Mouse (Mus musculus): ENCODE data around the gene Ceacam3. TPM values are rescaled to one million over a fixed set of nuclear protein-coding genes. Genes with fewer than 3 reads are reported as not detected.
"Not testable (repeated sequence)": the region's sequence is repeated elsewhere in the genome, so short reads cannot be mapped to it uniquely, and the experiment has no call there.

Gene Ceacam3
- not detected for total RNA-seq (2021)
- long read RNA-seq, experiment 1, result 0 reads
- long read RNA-seq, experiment 2, result 0 reads

DNA sequence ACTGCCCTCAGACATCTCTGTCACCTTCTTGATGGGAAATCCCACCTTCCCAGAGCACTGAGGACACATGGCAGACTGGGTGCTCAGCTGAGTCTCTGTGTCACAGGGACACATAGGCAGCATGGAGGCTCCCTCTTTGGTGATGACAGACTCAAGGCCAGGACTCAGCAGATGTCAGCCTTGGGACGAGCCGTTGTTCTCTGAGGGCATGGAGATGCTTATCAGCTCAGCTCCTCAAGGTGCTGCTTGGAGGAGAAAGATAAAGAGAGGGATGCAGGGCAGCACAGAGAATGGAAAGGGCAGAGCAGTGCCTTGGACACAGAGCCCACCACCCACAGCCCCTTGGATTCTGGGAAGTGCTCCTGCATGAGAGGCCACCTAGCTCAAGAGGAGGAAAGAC, at the start of gene Ceacam3:
TSS of gene Ceacam3 (plus strand) at position 352 of the 400 bp plus-strand sequence.
- intact Hi-C loops (cut with DNase I), result no loop called here
- no peak for DNase-seq

DNA sequence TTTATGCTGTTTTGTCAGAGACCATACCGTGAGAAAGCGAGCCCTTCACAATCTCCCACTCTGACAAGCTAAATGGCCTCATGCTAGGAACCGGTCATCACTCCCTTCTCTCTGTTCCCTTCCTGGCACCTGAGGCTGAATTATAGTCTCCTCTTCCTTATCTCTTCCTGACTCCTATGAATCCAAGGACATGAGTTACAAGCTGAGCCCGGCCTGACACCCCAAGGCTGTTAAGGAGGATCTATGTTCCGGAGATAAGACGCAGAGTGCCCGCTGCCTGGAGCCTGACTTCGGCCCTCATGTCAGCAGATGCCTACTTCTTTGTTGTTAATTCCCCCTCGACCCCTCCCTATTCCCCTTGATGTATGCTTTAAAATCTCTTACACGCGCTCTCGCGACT, 48.5 kb upstream of the Ceacam3 start:
- intact Hi-C loops (cut with DNase I); DNase-seq: not testable (repeated sequence)

DNA sequence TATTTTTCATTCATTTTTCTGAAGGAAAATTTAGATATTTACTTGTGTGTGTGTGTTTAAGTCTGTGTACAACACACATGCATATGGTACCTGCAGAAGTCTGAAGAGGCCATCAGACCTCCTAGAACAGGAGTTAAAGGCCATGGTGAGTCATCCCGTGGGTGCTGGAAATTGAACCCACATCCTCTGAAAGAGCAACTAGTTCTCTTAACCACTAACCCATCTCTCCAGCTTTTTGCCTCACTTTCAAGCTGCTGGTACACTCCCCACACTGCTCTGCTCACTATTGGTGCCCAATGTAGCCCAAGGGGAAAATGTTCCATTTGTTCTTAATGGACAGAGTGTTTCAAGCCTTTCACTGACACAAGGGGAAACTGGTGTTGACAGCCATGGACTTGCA, 14.8 kb upstream of the Ceacam3 start:
- intact Hi-C loops (cut with DNase I), result no loop called here
- no peak for DNase-seq

DNA sequence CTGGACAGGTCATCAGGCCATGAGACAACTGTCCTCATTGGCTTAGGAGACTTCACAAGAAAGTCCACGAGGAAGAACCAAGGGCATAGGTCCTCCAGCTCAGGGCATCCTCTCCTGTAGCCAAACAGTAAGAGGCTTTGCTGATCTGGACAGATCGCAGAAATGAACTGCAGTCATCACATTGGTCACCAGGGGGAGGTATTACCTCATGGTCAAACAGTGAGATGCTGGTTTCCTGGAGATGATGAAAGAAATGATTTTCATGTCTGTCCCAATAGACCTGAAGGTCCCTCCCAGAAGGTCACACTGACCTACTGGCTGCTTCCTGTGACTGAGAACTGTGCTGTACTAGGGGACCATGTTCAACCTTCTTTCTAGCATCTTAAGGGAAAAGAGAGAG, 5.6 kb downstream of the Ceacam3 start:
- peak; percentile 11 to 62 for DNase-seq

DNA sequence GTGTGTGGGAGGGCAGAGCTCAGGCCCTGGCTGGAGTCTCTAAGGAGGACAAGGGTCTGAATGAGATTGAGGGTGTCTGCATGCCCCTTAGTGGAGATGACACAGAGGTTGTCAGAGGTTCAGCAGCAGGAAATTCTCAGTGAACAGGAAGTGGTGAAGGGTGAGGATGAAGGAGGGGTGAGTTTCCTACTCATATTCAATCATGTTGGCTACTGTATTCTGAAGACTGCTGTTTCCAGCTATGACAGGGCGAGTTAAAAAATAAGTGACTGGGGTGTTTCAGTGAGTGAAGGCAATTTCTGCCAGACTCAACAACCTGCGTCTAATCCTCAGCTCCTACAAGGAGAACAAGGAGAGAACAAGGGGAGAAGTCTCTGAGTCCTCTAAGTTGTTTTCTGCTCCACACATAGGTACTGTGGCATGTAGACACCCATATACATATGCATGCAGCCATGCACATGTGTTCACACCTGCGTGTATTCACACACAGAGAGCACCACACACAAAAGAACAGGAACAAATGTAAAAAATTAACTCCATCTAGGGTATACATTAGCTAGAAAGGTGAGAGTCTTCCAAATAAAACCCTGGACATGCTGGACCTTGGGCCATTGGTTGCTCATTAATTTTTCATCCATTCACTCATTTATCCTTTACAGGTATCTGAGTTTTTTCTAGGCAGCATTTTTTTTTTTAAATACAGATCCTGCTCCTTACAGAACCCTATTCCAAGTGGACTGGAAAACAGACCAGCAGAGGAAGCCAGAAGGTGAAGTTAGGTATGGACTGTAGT, 7.0 kb downstream of the Ceacam3 start:
- no peak for DNase-seq
- intact Hi-C loops (cut with DNase I), result loop anchor here (2.0 kb wide), 1 partner anchor 1524 kb away; no protein-coding TSS in a partner anchor

More for the DNA sequence above, 5.6 kb downstream of the Ceacam3 start:
- intact Hi-C loops (cut with DNase I), result loop anchor here (2.0 kb wide), 1 partner anchor 1525 kb away; no protein-coding TSS in a partner anchor

DNA sequence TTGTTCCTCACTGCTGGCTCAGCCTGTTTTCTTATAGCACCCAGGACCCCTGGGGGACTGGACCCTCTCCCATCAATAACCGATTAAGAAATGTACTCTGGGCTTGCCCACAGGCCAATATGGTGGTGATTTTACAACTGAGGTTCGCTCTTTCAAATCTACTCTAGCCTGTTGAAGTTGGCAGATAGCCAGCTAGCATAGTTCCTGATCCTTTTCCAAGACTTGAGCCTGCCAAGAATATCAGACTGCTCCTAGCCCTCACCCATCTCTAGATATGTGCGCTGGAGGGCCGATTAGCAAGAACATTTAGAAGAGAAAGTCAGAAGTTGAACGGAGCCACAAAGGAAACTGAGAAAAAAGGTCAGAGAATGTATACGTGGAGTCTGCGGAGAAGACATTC, 8.9 kb downstream of the Ceacam3 start:
- DNase-seq, result peak in 1 of 2 experiments; percentile 28
- intact Hi-C loops (cut with DNase I), result no loop called here

DNA sequence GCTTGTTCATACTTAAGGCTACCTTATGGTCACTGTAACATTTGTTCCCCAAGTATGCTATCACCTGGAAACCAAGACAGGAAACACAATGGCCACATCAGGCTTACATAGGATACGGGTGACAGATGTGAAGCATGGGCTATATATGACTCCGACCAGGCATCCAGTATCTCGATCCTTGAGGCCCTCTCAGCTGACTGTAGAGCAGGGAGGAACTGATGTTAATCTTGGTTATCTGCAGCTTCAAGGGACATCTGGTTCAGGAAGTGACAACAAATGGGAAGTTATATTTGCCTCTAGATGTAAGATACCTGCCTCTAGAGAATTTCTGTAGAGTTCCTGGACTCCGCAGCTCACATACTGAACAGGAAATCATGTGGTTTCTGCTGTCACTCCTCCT, 21.7 kb downstream of the Ceacam3 start:
- no peak for DNase-seq
- intact Hi-C loops (cut with DNase I), result no loop called here

DNA sequence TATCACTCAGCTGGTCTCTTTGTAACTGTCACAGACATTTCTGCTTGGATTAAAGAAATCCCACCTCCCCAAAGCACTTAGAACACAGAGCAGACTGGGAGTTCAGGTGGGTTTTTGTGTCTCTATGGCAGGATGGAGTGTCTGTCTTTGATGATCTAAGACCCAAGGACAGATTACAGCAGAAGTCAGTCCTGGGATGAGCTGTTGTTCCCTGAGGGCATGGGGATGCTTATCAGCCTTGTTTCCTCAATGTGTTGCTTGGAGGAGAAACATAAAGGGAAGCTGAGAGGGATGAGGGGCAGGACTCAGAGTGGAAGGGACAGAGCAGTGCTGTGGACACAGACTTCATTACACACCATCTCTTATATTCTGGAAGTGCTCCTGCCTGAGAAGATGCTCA, 53.1 kb downstream of the Ceacam3 start, which contains the start of gene Psg29:
TSS of gene Psg29 (plus strand) at position 301 of the 400 bp plus-strand sequence.
- intact Hi-C loops (cut with DNase I), result no loop called here
- no peak for DNase-seq

DNA sequence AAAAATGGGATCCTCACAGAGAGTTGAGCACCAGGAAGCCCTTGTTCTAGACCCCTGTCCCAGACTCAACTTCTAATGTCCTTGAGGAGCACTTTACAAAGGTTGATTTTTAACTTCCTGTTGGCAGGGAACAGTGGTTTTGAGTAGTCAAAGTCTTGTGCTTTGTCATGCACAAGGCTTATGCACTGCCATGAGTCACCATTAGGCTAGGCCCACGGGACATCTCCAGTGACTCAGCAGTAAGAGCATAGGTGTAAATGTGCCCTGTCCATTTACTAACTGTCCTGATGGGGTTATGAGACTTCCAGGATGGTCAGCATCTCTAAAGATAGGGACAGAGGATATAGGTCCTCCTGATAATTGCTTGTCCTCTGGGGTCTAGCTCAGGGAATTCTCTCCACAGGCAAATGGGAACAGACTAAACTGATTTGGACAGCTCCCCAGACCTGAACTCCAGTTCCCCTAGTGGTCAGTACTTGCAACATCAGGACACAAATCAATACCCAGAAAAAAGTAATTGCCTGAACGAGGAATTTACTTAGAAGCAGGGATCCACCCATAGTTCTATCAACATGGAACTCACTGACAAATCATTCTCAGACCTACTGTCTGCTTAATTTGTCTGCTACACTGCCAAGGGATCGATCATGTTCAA, 55.6 kb downstream of the Ceacam3 start:
- intact Hi-C loops (cut with DNase I), result no loop called here
- no peak for DNase-seq

Other genes starting within 250 kb of the Ceacam3 start
- gene Ptgir, start 243.8 kb upstream of the Ceacam3 start, total RNA-seq (2021), result 1 to 10 TPM; 1.4 to 1.6 TPM
- gene Calm3, start 226.2 kb upstream of the Ceacam3 start, total RNA-seq (2021), result 100 to 1,000 TPM; 228 to 250 TPM
- 1 to 10 TPM; 3.6 to 4.0 TPM for gene Pnmal2, start 205.6 kb upstream of the Ceacam3 start, total RNA-seq (2021)
- not detected for gene Pnmal1, start 190.6 kb upstream of the Ceacam3 start, total RNA-seq (2021)
- under 1 TPM; 0.07 TPM for gene Gm42372, start 167.2 kb upstream of the Ceacam3 start, total RNA-seq (2021)
- 10 to 100 TPM in 1 of 2 experiments, 1 to 10 TPM in 1; 9.8 to 10.3 TPM for gene Ccdc8, start 157.6 kb upstream of the Ceacam3 start, total RNA-seq (2021)
- 100 to 1,000 TPM; 101 to 108 TPM for gene Ppp5c, start 122.4 kb upstream of the Ceacam3 start, total RNA-seq (2021)
- 1 to 10 TPM; 4.9 to 5.4 TPM for gene Hif3a, start 87.9 kb upstream of the Ceacam3 start, total RNA-seq (2021)
- gene Psg16, start 76.2 kb upstream of the Ceacam3 start, total RNA-seq (2021), result under 1 TPM; 0.05 TPM
- not detected for gene Psg29, start 53.2 kb downstream of the Ceacam3 start, total RNA-seq (2021)

All from heart, postnatal 14 days (tissue).